Mouse (Mus musculus): ENCODE data around the gene Ccdc124. TPM values are rescaled to one million over a fixed set of nuclear protein-coding genes. Genes with fewer than 3 reads are reported as not detected.

The Ccdc124 gene
- total RNA-seq, 2 experiments from 2014 or later: 42.6 to 46.2 TPM

- no peak for DNase-seq
These were observed 5.1 kb downstream of the Ccdc124 start for GRCm38 (mm10) chr8:70868559-70869198.

GRCm38 (mm10) chr8:70866566-70866965 is 7.2 kb downstream of the Ccdc124 start:
- DNase-seq: no peak

- DNase-seq: no peak
These were observed 7.7 kb downstream of the Ccdc124 start for GRCm38 (mm10) chr8:70866001-70866520.

- DNase-seq: peak; percentile 99
These were observed 8.3 kb downstream of the Ccdc124 start for GRCm38 (mm10) chr8:70865350-70866000.

- DNase-seq: peak; percentile 38
These were observed 9.0 kb downstream of the Ccdc124 start for GRCm38 (mm10) chr8:70864712-70865221.

- peak; percentile 40 for DNase-seq
These were observed 9.6 kb downstream of the Ccdc124 start for GRCm38 (mm10) chr8:70863956-70864711.

- DNase-seq: peak; percentile 48
These were observed 10.7 kb downstream of the Ccdc124 start, which contains the start of gene Kcnn1 for GRCm38 (mm10) chr8:70862824-70863641. Gene Kcnn1 (minus strand): TSS chr8:70863258.

- no peak for DNase-seq
These were observed 16.2 kb downstream of the Ccdc124 start for GRCm38 (mm10) chr8:70857516-70857915.

GRCm38 (mm10) chr8:70856541-70857197 is 17.1 kb downstream of the Ccdc124 start:
- peak; percentile 72 for DNase-seq

- no peak for DNase-seq
These were observed 17.7 kb downstream of the Ccdc124 start for GRCm38 (mm10) chr8:70856028-70856427.

- DNase-seq: no peak
These were observed 19.9 kb downstream of the Ccdc124 start for GRCm38 (mm10) chr8:70853863-70854262.

GRCm38 (mm10) chr8:70852595-70853231 is 21.0 kb downstream of the Ccdc124 start:
- no peak for DNase-seq

GRCm38 (mm10) chr8:70851837-70852236 is 21.9 kb downstream of the Ccdc124 start:
- no peak for DNase-seq

GRCm38 (mm10) chr8:70850947-70851346 is 22.8 kb downstream of the Ccdc124 start:
- no peak for DNase-seq

GRCm38 (mm10) chr8:70850132-70850845 is 23.4 kb downstream of the Ccdc124 start:
- no peak for DNase-seq

GRCm38 (mm10) chr8:70849333-70849990 is 24.3 kb downstream of the Ccdc124 start:
- DNase-seq: no peak

- no peak for DNase-seq
These were observed 27.2 kb downstream of the Ccdc124 start for GRCm38 (mm10) chr8:70846371-70847154.

- no peak for DNase-seq
These were observed 28.6 kb downstream of the Ccdc124 start for GRCm38 (mm10) chr8:70845108-70845507.

GRCm38 (mm10) chr8:70844523-70844922 is 29.2 kb downstream of the Ccdc124 start:
- peak; percentile 96 for DNase-seq
